Mouse (Mus musculus) adrenal gland, postnatal 4 days (tissue): ENCODE measurements around the gene Hectd4. TPM values are rescaled to one million over a fixed set of nuclear protein-coding genes. Genes with fewer than 3 reads are reported as not detected.
A peak's percentile ranks its signal among the peaks of the same experiment; 100 is the strongest.
"Not testable (repeated sequence)": the region's sequence is repeated elsewhere in the genome, so short reads cannot be mapped to it uniquely, and the experiment has no call there.

Source experiments
- DNase-seq, 2 experiments: peaks; one replicate each; pipeline ENCODE4 v3.0.0; 2021 to 2022; ENCODE audit warnings: low spot score in 2 of 2, mixed read lengths in 2 of 2
- total RNA-seq, 2 experiments: library from RNA; stranded (reverse); gene quantifications; 2 replicates each; pipeline ENCODE4 v1.2.3; 2021

Gene Hectd4
- total RNA-seq, 2 experiments from 2014 or later = 25.0 to 32.0 TPM

DNA sequence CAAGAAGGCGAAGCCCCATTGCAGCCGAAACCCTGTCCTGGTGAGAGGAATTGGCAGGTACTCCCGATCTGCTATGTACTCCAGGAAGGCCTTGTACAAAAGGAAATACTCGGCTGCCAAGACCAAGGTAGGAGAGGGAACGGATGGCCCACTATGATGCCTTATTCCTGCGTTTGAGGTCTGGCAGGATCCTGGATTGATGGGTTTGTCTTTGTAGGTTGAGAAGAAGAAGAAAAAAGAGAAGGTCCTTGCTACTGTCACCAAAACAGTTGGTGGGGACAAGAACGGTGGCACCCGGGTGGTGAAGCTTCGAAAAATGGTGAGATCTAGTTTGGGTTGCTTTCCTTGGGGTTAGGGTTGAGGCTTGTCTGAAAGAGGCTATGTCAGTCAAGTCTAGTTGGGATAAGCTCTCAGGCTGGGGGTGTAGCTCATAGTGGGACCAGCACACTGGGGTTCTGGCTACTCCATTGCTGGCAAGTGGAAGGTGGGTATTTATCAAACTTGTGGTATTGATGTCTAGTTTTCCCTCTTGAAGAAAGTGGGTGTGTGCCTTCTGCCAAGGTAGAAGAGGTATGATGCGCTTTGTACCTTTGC lies 14.4 kb upstream of the Hectd4 start:
- not testable (repeated sequence) for DNase-seq

GRCm38 (mm10) chr5:121206540-121206939 lies 13.5 kb upstream of the Hectd4 start:
- no peak for DNase-seq

DNA sequence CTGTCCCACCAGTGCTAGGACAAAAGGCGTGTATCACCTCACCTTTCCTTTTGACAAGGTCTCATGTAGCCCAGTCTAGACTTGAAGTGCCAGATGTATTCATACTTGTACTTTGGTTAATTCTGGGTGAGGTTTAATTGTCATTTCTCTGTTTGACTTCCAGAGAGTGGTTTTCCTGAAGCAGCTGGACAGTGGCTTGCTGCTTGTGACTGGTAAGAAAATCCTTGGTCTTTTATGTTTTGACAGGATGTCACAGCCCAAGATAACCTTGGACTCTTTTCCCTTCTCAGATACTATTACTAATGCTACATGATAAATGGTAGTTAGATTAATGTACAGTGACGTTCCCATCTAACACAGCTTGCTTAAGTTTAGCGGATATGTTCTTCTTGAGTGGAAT lies 13.0 kb upstream of the Hectd4 start:
- no peak for DNase-seq

DNA sequence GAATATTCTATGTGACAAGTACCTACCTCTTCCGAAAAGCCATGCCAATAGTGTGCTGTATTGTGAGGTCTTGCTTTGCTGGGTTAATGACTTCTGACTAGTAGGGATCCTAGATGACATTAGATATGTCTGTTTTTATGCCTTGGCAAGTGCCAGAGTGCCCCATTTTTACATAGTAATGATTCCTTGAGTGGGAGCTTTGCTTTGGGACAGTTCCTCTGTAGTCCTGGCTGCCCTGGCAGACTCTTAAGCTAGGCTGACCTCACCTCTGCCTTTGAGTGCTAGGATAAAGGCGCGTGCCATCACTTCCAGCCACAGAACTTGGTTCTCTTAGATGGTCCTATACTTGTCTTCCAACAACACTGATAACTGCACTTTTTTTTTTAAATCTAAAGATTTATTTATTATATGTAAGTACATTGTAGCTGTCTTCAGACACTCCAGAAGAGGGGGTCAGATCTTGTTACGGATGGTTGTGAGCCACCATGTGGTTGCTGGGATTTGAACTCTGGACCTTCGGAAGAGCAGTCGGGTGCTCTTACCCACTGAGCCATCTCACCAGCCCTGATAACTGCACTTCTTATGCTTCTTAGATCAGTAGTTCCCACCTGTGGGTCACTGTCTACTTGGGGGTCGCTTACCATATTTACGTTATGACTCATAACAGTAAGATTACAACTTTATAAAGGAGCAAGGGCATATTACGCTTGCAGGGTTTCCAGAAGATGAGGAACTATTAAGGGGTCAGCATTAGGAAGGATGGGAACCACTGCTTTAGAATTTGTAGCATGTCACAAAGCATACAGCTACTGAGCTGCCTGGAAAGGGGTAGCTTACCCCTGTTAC lies 10.0 kb upstream of the Hectd4 start:
- DNase-seq = no peak

- DNase-seq = no peak
These were observed 9.5 kb upstream of the Hectd4 start for GRCm38 (mm10) chr5:121210601-121210924.

- DNase-seq = no peak
These were observed 7.9 kb upstream of the Hectd4 start for GRCm38 (mm10) chr5:121212108-121212507.

DNA sequence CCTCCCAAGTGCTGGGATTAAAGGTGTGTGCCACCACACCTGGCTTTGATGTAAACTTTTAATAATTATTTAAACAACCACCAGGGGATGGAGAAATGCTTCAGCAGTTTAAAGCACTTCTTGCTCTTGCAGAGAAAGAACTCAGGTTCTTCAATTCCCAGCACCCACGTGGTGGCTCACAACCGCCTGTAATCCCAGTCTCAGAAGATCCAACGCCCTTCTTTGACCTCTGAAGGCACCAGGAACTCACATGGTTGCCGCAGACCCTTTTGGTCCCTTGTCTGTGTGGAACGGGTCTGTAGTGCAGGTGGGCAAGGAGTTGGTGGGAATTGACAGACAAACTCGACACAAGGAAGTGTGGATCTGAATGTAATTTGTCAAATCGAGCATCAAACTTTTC lies 5.3 kb upstream of the Hectd4 start:
- DNase-seq = no peak

DNA sequence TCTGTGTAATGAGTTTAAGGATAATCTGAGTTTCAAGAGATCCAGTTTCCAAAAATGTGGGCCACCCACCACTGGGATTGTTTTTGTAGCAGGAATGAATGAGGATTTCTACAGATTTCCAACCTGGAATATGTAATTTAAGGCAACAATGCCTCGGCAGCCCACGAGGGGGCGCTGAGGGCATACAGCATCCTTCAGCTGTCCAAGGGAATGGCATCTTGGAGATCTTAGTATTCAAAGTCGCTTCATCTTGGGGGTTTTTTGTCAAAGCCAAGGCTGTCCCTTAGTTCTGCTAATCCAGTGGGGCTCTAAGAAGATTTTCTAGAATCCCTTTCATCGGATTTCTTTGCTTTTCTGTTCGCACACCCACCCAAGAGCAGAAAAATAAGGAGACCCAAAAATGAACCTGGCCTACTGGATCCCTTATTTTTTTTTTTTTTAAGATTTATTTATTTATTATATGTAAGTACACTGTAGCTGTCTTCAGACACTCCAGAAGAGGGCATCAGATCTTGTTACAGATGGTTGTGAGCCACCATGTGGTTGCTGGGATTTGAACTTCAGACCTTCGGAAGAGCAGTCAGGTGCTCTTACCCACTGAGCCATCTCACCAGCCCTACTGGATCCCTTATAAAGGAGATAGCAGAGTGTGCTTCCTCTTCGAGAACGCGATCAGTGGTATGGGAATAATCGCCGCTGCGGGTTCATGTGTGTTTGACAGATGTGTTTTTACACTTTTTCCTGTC lies 4.5 kb upstream of the Hectd4 start:
- DNase-seq = peak; percentile 29 to 57

- DNase-seq = peak in 1 of 2 experiments; percentile 24
These were observed 3.9 kb upstream of the Hectd4 start for GRCm38 (mm10) chr5:121216126-121216446.

- DNase-seq = not testable (repeated sequence)
These were observed 3.3 kb upstream of the Hectd4 start for GRCm38 (mm10) chr5:121216584-121217312.

GRCm38 (mm10) chr5:121217313-121217634 lies 2.7 kb upstream of the Hectd4 start:
- no peak for DNase-seq

- DNase-seq = no peak
These were observed 829 bp upstream of the Hectd4 start for GRCm38 (mm10) chr5:121219190-121219589.

GRCm38 (mm10) chr5:121220732-121221301 lies 798 bp downstream of the Hectd4 start:
- DNase-seq = no peak

DNA sequence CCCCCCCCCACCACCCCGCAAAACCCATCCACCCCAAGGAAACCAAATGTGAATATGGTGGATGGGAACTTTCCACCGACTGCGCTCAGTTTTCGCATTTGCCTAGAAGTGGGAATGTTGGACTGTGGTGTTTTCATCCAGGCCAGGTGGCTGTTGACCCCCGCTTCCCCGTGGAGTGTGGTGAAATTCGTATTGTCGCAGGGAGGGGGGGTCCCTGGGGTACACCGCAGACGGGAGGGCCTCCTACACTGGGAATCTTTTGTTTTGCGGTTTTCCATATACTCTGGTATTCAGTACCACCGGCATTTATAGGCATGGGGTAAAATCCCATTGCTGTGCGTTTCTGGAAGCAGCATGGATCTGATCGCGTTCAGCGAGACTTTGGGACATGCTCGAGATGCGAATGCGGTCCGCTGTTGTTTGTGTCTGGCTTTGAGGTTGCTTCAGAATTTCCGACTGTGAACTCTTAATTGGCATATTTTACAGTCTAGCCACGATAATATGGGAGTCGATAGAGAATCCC lies 1.4 kb downstream of the Hectd4 start:
- DNase-seq = no peak

- not testable (repeated sequence) for DNase-seq
These were observed 4.0 kb downstream of the Hectd4 start for GRCm38 (mm10) chr5:121224020-121224419.

DNA sequence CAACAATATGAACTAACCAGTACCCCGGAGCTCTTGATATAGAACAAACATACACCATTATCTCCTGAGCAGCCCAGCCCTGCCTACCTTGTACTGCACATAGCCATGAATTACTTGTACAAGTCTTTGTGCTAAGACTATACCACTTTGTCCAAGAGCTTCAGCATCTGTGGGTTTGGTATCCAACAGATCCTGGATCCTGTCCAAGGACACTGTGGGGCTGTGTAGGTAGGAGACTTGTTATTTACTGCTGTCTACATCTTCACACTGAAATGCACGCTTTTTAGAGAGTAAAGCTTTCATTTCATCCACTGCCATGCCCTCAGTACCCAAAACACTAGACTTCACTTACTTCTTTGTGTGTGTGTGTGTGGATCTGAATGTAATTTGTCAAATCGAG lies 4.8 kb downstream of the Hectd4 start:
- DNase-seq = no peak

DNA sequence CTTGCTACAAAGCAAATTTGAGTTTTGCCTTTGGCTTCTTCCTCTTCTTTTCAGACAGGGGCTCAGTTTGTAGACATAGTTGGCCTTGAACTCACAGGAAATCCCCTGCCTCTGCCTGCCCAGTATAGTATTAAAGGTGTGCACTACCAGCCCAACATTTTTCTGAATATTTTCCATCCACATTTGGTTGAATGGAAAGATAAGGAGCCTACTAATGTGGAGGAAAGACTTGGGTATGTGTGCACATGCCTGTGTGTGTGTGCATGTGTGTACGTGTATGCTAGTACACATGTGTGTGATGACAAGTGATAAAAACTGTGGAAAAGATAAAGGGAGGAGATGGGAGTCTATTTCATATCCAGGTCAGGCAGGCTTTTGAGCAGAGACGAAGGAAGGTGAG lies 5.8 kb downstream of the Hectd4 start:
- DNase-seq = no peak

GRCm38 (mm10) chr5:121226406-121226805 lies 6.4 kb downstream of the Hectd4 start:
- no peak for DNase-seq

DNA sequence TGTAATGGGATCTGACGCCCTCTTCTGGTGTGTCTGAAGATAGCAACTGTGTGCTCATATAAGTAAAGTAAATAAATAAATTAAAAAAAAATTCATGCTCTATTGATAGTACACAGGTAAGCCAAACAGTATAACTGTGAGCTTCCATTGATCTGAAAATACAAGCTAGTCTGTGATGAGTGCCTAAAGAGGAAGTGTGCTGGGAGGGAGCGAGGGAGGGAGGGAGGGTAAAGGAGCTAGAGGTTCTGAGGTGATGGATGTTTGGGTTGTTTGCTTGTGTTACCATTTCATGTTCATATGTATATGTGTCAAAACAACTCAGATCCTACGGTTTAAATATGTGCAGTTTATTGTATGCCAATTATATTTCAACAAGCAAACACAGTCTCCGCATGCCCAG lies 6.8 kb downstream of the Hectd4 start:
- no peak for DNase-seq

DNA sequence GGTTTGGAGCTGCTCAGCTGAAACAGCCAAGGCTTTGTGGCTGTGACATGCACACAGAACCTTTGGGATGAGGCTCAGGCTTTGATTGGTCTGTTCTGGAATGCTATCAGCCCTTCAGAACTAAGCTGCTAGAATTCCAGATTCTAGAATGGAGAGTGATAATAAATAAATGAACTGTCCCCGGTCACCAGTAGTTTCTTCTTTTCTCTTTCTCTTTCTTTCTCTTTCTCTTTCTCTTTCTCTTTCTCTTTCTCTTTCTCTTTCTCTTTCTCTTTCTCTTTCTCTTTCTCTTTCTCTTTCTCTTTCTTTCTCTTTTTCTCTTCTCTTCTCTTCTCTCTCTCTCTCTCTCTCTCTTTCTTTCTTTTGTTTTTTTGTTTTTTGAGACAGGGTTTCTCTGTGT lies 7.3 kb downstream of the Hectd4 start:
- DNase-seq = not testable (repeated sequence)

DNA sequence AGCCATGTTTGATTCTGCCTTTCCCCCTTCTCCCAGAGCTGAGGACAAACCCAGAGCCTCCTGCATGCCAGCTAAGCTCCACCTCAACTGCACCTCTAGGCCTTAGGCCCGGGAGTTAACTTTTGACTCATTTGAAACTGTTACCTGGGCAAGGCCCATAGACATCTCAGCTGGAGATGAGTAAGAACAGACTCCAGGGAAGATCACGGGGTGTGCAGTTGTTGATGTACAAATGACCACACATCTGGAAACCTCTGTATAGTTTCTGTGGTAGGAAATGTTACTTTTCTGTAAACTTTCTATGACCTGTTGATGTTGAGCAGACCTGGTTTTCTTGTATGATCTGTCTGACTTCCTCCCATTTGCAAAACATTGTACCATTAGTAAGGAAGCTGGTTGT lies 9.2 kb downstream of the Hectd4 start:
- DNase-seq = no peak
